8 mouse cellular contexts compared by ENCODE assay signal in the genomic region with DNA sequence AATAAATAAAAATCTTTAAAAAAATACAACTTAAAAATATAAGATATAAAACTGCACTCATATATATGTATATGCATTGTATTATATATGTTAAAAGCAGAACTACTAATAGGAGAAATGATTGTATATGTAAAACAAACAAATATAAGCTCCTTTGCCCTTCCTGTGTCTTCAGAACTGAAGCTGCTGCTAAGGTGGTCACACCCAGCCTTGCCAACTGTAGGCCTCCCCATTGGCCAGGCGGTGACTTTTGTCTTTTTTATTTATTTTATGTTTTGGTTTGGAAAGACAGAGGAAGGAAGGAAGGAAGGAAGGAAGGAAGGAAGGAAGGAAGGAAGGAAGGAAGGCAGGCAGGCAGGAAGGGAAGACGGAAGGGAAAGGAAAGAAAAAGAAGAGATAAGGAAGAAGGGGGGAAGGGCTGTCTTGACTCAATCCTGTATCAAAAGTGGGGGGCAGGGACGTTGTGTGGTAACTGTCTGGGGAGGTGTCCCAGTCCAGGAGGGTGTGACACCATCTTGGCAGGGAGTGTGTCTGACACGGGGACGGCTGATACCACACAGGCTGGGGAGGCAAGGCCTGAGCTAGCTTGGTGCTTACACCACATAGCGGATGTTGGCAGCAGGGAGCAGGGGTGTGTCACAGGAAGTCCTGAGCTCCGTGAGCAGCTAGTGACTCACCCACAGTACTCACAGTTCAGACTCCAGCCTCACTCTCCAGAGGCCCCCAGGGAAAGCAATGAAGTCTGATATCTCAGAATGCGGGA. TPM values are rescaled to one million over a fixed set of nuclear protein-coding genes. Genes with fewer than 3 reads are reported as not detected.
DNase-seq lines count a peak whose midpoint lies in the region; ATAC-seq and TF ChIP-seq lines count a peak whose summit lies in the region.

No protein-coding gene starts in this region.

- no peaks in the 10 kb centered on the region for H3K36me3 ChIP-seq in embryonic facial prominence, embryonic 15.5 days
- H3K36me3 ChIP-seq in liver, embryonic 14.5 days (replicated peaks; ENCODE audit: control insufficient read depth, insufficient read depth, low read depth) = no peaks in the 10 kb centered on the region
- no peaks in the 10 kb centered on the region for H3K36me3 ChIP-seq in spleen, adult 2 months (ENCODE audit: control insufficient read depth, insufficient read depth, low read length)

- peak; percentile 50 for DNase-seq in ovary, postnatal 36 days (ENCODE audit: low spot score)
- no peak for DNase-seq in ovary, postnatal 10 days (ENCODE audit: low spot score)
- peak; percentile 77 for DNase-seq in heart, postnatal 4 days
- peak; percentile 96 to 97 (median 96) for DNase-seq in liver, embryonic 14.5 days (ENCODE audit: low read depth in 3 of 3, low spot score in 3 of 3)
- peak; percentile 80 to 81 for DNase-seq in spleen, adult 2 months (ENCODE audit: low read depth in 1 of 2, low spot score in 2 of 2)
- DNase-seq in left cerebral cortex, postnatal 36 days (ENCODE audit: low spot score in 2 of 2) = no peak

- H3K27ac ChIP-seq in embryonic facial prominence, embryonic 15.5 days (replicated peaks) = 0 out of 2 replicates have a peak overlapping the region, but pooled peaks have one; percentile 55
- peak overlapping the region; percentile 98 for H3K27ac ChIP-seq in liver, embryonic 14.5 days
- peak overlapping the region; percentile 93 for H3K27ac ChIP-seq in spleen, adult 2 months (ENCODE audit: insufficient read depth, low read length)

- WGBS in embryonic facial prominence, embryonic 15.5 days = 38% methylated on average over 8 of the region's 8 CpGs
- WGBS in liver, embryonic 14.5 days (ENCODE audit: insufficient replicate concordance) = 5% methylated on average over 8 of the region's 8 CpGs
- 12% methylated on average over 8 of the region's 8 CpGs for WGBS in spleen, adult 2 months

- no peaks in the 10 kb centered on the region for H3K9me3 ChIP-seq in embryonic facial prominence, embryonic 15.5 days (replicated peaks)
- H3K9me3 ChIP-seq in liver, embryonic 14.5 days (ENCODE audit: control insufficient read depth, low read length) = no peaks in the 10 kb centered on the region

- intact Hi-C loops in left cerebral cortex, postnatal 36 days (cut with DNase I) = no loop called here

- TF ChIP-seq EP300 in liver, embryonic 14.5 days (IDR thresholded peaks at IDR 0.05; ENCODE audit: low read depth) = peak; percentile 75

- H3K4me3 ChIP-seq in embryonic facial prominence, embryonic 15.5 days (replicated peaks) = no peak overlapping the region
- H3K4me3 ChIP-seq in liver, embryonic 14.5 days (ENCODE audit: insufficient read depth in 1 of 2, low read depth in 2 of 2, low read length in 2 of 2) = peak overlapping the region; percentile 18 to 31; a peak in 3 of 4 replicates
- H3K4me3 ChIP-seq in spleen, adult 2 months (ENCODE audit: extremely low read depth, insufficient read depth, insufficient read length) = peak overlapping the region; percentile 25; the same call in 1 of the 2 replicates

- TF ChIP-seq POLR2A in spleen, adult 2 months (IDR thresholded peaks at IDR 0.05; ENCODE audit: low read depth, low read length) = no peak; the same call in 1 of the 2 replicates

- H3K4me1 ChIP-seq in embryonic facial prominence, embryonic 15.5 days = peaks cover 14% of the 10 kb centered on the region
- H3K4me1 ChIP-seq in liver, embryonic 14.5 days (replicated peaks; ENCODE audit: control insufficient read depth in 2 of 2, insufficient read depth in 2 of 2, low read length in 1 of 2) = peaks cover 30 to 45% of the 10 kb centered on the region in 2 experiments
- peaks cover 19% of the 10 kb centered on the region; the same call in 1 of the 2 replicates for H3K4me1 ChIP-seq in spleen, adult 2 months (ENCODE audit: control insufficient read depth, insufficient read depth, insufficient read length)

- H3K4me2 ChIP-seq in embryonic facial prominence, embryonic 15.5 days (replicated peaks) = no peak overlapping the region
- H3K4me2 ChIP-seq in liver, embryonic 14.5 days (ENCODE audit: low read depth) = peak overlapping the region; percentile 70

- H3K27me3 ChIP-seq in embryonic facial prominence, embryonic 15.5 days = no peaks in the 10 kb centered on the region
- H3K27me3 ChIP-seq in liver, embryonic 14.5 days (ENCODE audit: control insufficient read depth, insufficient read depth, low read length) = no peaks in the 10 kb centered on the region
- no peaks in the 10 kb centered on the region for H3K27me3 ChIP-seq in spleen, adult 2 months (ENCODE audit: control insufficient read depth, insufficient read depth, low read length)

- H3K9ac ChIP-seq in embryonic facial prominence, embryonic 15.5 days = no peak overlapping the region
- peak overlapping the region; percentile 65 for H3K9ac ChIP-seq in liver, embryonic 14.5 days (replicated peaks)

- peak; percentile 79 for TF ChIP-seq CTCF in liver, embryonic 14.5 days (IDR thresholded peaks at IDR 0.05; ENCODE audit: low read depth)
- no peak for TF ChIP-seq CTCF in spleen, adult 2 months (IDR thresholded peaks at IDR 0.05; ENCODE audit: extremely low read depth, insufficient read depth, insufficient read length, insufficient replicate concordance)

- peak; percentile 79 for ATAC-seq in embryonic facial prominence, embryonic 15.5 days (ENCODE audit: insufficient number of reproducible peaks, low FRiP score, low TSS enrichment, low read depth)
- peak; percentile 100 for ATAC-seq in liver, embryonic 14.5 days (ENCODE audit: insufficient read depth)
- ATAC-seq in cerebellum, adult (ENCODE audit: insufficient number of reproducible peaks, low FRiP score, low TSS enrichment) = no peak

RNA-seq across cellular contexts. Expression of a gene that starts 13.9 kb away (rescaled TPM):
- polyA plus RNA-seq in embryonic facial prominence, embryonic 15.5 days (2015; fragmentation: Nextera tagmentation; extraction: Ambion mirVana) = 12,790 and 13,060 TPM in 2 replicates
- 1,000 to 10,000 TPM; 2,345 to 2,495 TPM for total RNA-seq in heart, postnatal 4 days (2021)
- polyA plus RNA-seq in liver, embryonic 14.5 days (2012; rRNA removed) = 776 and 920 TPM in 2 replicates
- polyA plus RNA-seq in liver, embryonic 14.5 days (2014; fragmentation: Nextera tagmentation; extraction: Ambion mirVana) = 7,259 and 7,802 TPM in 2 replicates
- polyA plus RNA-seq in spleen, adult 2 months (2012; rRNA removed) = 6,692 and 9,830 TPM in 2 replicates
- total RNA-seq in left cerebral cortex, postnatal 36 days (2021) = 1,000 to 10,000 TPM; 2,229 to 2,541 TPM

RNA-seq across cellular contexts. Expression of a gene that starts 25.3 kb away (rescaled TPM):
- 11.7 and 14.7 TPM in 2 replicates for polyA plus RNA-seq in embryonic facial prominence, embryonic 15.5 days (2015; fragmentation: Nextera tagmentation; extraction: Ambion mirVana)
- total RNA-seq in heart, postnatal 4 days (2021) = 1 to 10 TPM; 9.4 to 9.5 TPM
- polyA plus RNA-seq in liver, embryonic 14.5 days (2012; rRNA removed) = 1.9 and 2.2 TPM in 2 replicates
- polyA plus RNA-seq in liver, embryonic 14.5 days (2014; fragmentation: Nextera tagmentation; extraction: Ambion mirVana) = 1.6 and 2.0 TPM in 2 replicates
- polyA plus RNA-seq in spleen, adult 2 months (2012; rRNA removed) = 15.8 and 22.1 TPM in 2 replicates
- 10 to 100 TPM; 30.4 to 34.1 TPM for total RNA-seq in left cerebral cortex, postnatal 36 days (2021)

RNA-seq across cellular contexts. Expression of a gene that starts 39.7 kb away (rescaled TPM):
- 328 TPM in 2 replicates for polyA plus RNA-seq in embryonic facial prominence, embryonic 15.5 days (2015; fragmentation: Nextera tagmentation; extraction: Ambion mirVana)
- 100 to 1,000 TPM; 145 to 173 TPM for total RNA-seq in heart, postnatal 4 days (2021)
- 21.1 and 25.3 TPM in 2 replicates for polyA plus RNA-seq in liver, embryonic 14.5 days (2012; rRNA removed)
- 19.3 and 21.4 TPM in 2 replicates for polyA plus RNA-seq in liver, embryonic 14.5 days (2014; fragmentation: Nextera tagmentation; extraction: Ambion mirVana)
- polyA plus RNA-seq in spleen, adult 2 months (2012; rRNA removed) = 33.7 and 59.8 TPM in 2 replicates
- total RNA-seq in left cerebral cortex, postnatal 36 days (2021) = 100 to 1,000 TPM; 310 to 396 TPM

Comparison
In these comparisons a context has a peak if more than half of its experiments do, and no peak if none do; other contexts are left out.
1. DNase-seq: peak in ovary, postnatal 36 days (single experiment), heart, postnatal 4 days (single experiment), liver, embryonic 14.5 days (3 of 3) and spleen, adult 2 months (2 of 2); none in ovary, postnatal 10 days (single experiment) and left cerebral cortex, postnatal 36 days (0 of 2).
2. Peak in every context shown above with its lines, with median percentiles within 50 percentile points of each other: H3K27ac ChIP-seq.